Mouse (Mus musculus) MEL (cell line): Measurements from ENCODE around the gene Poc1a. TPM values are rescaled to one million over a fixed set of nuclear protein-coding genes. Genes with fewer than 3 reads are reported as not detected.

Experiments used
- DNase-seq: peaks from one replicate; pipeline ENCODE4 v3.0.0; 2011; ENCODE audit warnings: low read depth, low spot score
- H3K27ac ChIP-seq: 2 replicates; pipeline ENCODE4 v1.5.1; 2012; ENCODE audit warnings: low read depth, mild to moderate bottlenecking, control low read depth, low read length, moderate library complexity; ENCODE audit not compliant: control insufficient read depth
- H3K27me3 ChIP-seq, 2 experiments: fragments of 150-350 bp in 1 of 2; sonication (generic) in 1 of 2; 2 replicates each; pipeline ENCODE4 v1.6.1; 2012; ENCODE audit warnings: low read length in 2 of 2, mild to moderate bottlenecking in 2 of 2, improper control_type of control experiment in 1 of 2, moderate library complexity in 1 of 2; ENCODE audit not compliant: insufficient read depth in 2 of 2, control insufficient read depth in 1 of 2
- H3K36me3 ChIP-seq, 2 experiments: 2 replicates each; pipeline ENCODE4 v1.6.1; 2012 to 2014; ENCODE audit warnings: low read length in 2 of 2, improper control_type of control experiment in 1 of 2, inconsistent platforms in 1 of 2, mild to moderate bottlenecking in 1 of 2; ENCODE audit not compliant: insufficient read depth in 2 of 2, control insufficient read depth in 1 of 2
- H3K4me1 ChIP-seq, 2 experiments: fragments of 150-350 bp in 1 of 2; sonication (generic) in 1 of 2; 2 replicates each; pipeline ENCODE4 v1.6.1; 2012; ENCODE audit warnings: low read length in 2 of 2, improper control_type of control experiment in 1 of 2, mild to moderate bottlenecking in 1 of 2; ENCODE audit not compliant: insufficient read depth in 2 of 2, control insufficient read depth in 1 of 2
- H3K4me3 ChIP-seq, 2 experiments: fragments of 150-350 bp in 1 of 2; sonication (generic) in 1 of 2; 2 replicates each; pipeline ENCODE4 v1.5.1; 2012; ENCODE audit warnings: low read depth in 2 of 2, low read length in 2 of 2, mild to moderate bottlenecking in 2 of 2, moderate library complexity in 2 of 2, control low read depth in 1 of 2, improper control_type of control experiment in 1 of 2; ENCODE audit not compliant: control insufficient read depth in 1 of 2, insufficient read depth in 1 of 2
- H3K79me2 ChIP-seq: 2 replicates; pipeline ENCODE4 v1.6.1; 2012; ENCODE audit warnings: mild to moderate bottlenecking, low read length, moderate library complexity; ENCODE audit not compliant: control insufficient read depth, poor library complexity, insufficient read depth
- H3K9ac ChIP-seq: 2 replicates; pipeline ENCODE4 v1.6.1; 2012; ENCODE audit warnings: low read depth, mild to moderate bottlenecking, control low read depth, low read length, moderate library complexity; ENCODE audit not compliant: control insufficient read depth, poor library complexity, severe bottlenecking
- H3K9me3 ChIP-seq: fragments of 150-350 bp; sonication (generic); replicated peaks from 2 replicates; pipeline ENCODE4 v1.6.1; 2012; ENCODE audit warnings: mild to moderate bottlenecking, low read length, improper control_type of control experiment, moderate library complexity; ENCODE audit not compliant: insufficient read depth
- BHLHE40 ChIP-seq: IDR thresholded peaks from 2 replicates; pipeline ENCODE4 v1.6.1; 2012; ENCODE audit warnings: low read depth, mild to moderate bottlenecking, inconsistent platforms, low read length, improper control_type of control experiment, borderline replicate concordance
- CHD1 ChIP-seq: IDR thresholded peaks from 2 replicates; pipeline ENCODE4 v1.6.1; 2012; ENCODE audit warnings: low read depth, mild to moderate bottlenecking, inconsistent platforms, low read length, improper control_type of control experiment
- CHD2 ChIP-seq: IDR thresholded peaks from 2 replicates; pipeline ENCODE4 v1.6.1; 2011; ENCODE audit warnings: low read length, improper control_type of control experiment
- CTCF ChIP-seq, 3 experiments: IDR thresholded peaks in 2 of 3; conservative IDR thresholded peaks in 1 of 3; 2 replicates each; pipeline ENCODE4 v1.5.1; 2011 to 2012; ENCODE audit warnings: low read length in 3 of 3, low read depth in 2 of 3, mild to moderate bottlenecking in 2 of 3, improper control_type of control experiment in 1 of 3, inconsistent platforms in 1 of 3, mixed read lengths in 1 of 3, moderate library complexity in 1 of 3; ENCODE audit not compliant: control insufficient read depth in 1 of 3, insufficient read depth in 1 of 3, poor library complexity in 1 of 3, severe bottlenecking in 1 of 3
- EP300 ChIP-seq, 2 experiments: IDR thresholded peaks; 2 replicates each; pipeline ENCODE4 v1.6.1; 2011; ENCODE audit warnings: improper control_type of control experiment in 2 of 2, low read length in 2 of 2, low read depth in 1 of 2, mild to moderate bottlenecking in 1 of 2
- ETS1 ChIP-seq: IDR thresholded peaks from 2 replicates; pipeline ENCODE4 v1.6.1; 2012; ENCODE audit warnings: low read depth, mild to moderate bottlenecking, inconsistent platforms, low read length, improper control_type of control experiment, moderate library complexity
- GABPA ChIP-seq: IDR thresholded peaks from 2 replicates; pipeline ENCODE4 v1.6.1; 2012; ENCODE audit warnings: low read depth, mild to moderate bottlenecking, inconsistent platforms, low read length, improper control_type of control experiment, moderate library complexity
- GATA1 ChIP-seq: IDR thresholded peaks from 2 replicates; pipeline ENCODE4 v1.6.1; 2011; ENCODE audit warnings: low read depth, low read length, improper control_type of control experiment
- KAT2A ChIP-seq: conservative IDR thresholded peaks from 2 replicates; pipeline ENCODE4 v1.6.1; 2012; ENCODE audit warnings: low read depth, low read length, improper control_type of control experiment, inconsistent platforms
- MAFK ChIP-seq: IDR thresholded peaks from 2 replicates; pipeline ENCODE4 v1.6.1; 2011; ENCODE audit warnings: low read depth, mild to moderate bottlenecking, low read length, improper control_type of control experiment, borderline replicate concordance
- MAX ChIP-seq: IDR thresholded peaks from 2 replicates; pipeline ENCODE4 v1.6.1; 2011; ENCODE audit warnings: low read length, improper control_type of control experiment
- MAZ ChIP-seq: IDR thresholded peaks from 2 replicates; pipeline ENCODE4 v1.6.1; 2012; ENCODE audit warnings: low read depth, mild to moderate bottlenecking, inconsistent platforms, low read length, improper control_type of control experiment
- MEF2A ChIP-seq: IDR thresholded peaks from 2 replicates; pipeline ENCODE4 v1.6.1; 2014; ENCODE audit warnings: low read depth, mild to moderate bottlenecking, inconsistent platforms, low read length, improper control_type of control experiment; ENCODE audit not compliant: poor library complexity, insufficient replicate concordance, severe bottlenecking; ENCODE audit errors: extremely low read depth
- MYB ChIP-seq: IDR thresholded peaks from 2 replicates; pipeline ENCODE4 v1.6.1; 2011; ENCODE audit warnings: mild to moderate bottlenecking, low read depth, low read length, improper control_type of control experiment
- MYC ChIP-seq: IDR thresholded peaks from 2 replicates; pipeline ENCODE4 v1.6.1; 2011; ENCODE audit warnings: low read depth, mild to moderate bottlenecking, low read length, improper control_type of control experiment, moderate library complexity
- NELFE ChIP-seq: IDR thresholded peaks from 2 replicates; pipeline ENCODE4 v1.6.1; 2011; ENCODE audit warnings: low read depth, low read length, improper control_type of control experiment
- NRF1 ChIP-seq: IDR thresholded peaks from 2 replicates; pipeline ENCODE4 v1.6.1; 2014; ENCODE audit warnings: low read depth, mild to moderate bottlenecking, inconsistent platforms, low read length, improper control_type of control experiment, moderate library complexity; ENCODE audit not compliant: poor library complexity, insufficient read depth, severe bottlenecking
- POLR2AphosphoS2 ChIP-seq: IDR thresholded peaks from 2 replicates; pipeline ENCODE4 v1.6.1; 2011; ENCODE audit warnings: low read length, improper control_type of control experiment
- SIN3A ChIP-seq: IDR thresholded peaks from 2 replicates; pipeline ENCODE4 v1.6.1; 2012; ENCODE audit warnings: low read length, improper control_type of control experiment, inconsistent platforms
- SMC3 ChIP-seq: IDR thresholded peaks from 2 replicates; pipeline ENCODE4 v1.6.1; 2011; ENCODE audit warnings: low read depth, low read length, improper control_type of control experiment
- TCF12 ChIP-seq: IDR thresholded peaks from 2 replicates; pipeline ENCODE4 v1.6.1; 2014; ENCODE audit warnings: low read depth, mild to moderate bottlenecking, inconsistent platforms, low read length, improper control_type of control experiment, moderate library complexity
- UBTF ChIP-seq: IDR thresholded peaks from 2 replicates; pipeline ENCODE4 v1.6.1; 2012; ENCODE audit warnings: low read depth, mild to moderate bottlenecking, inconsistent platforms, low read length, improper control_type of control experiment, moderate library complexity, borderline replicate concordance; ENCODE audit not compliant: insufficient read depth
- USF1 ChIP-seq: IDR thresholded peaks from 2 replicates; pipeline ENCODE4 v1.6.1; 2014; ENCODE audit warnings: low read depth, mild to moderate bottlenecking, inconsistent platforms, low read length, improper control_type of control experiment, moderate library complexity
- ZKSCAN1 ChIP-seq: IDR thresholded peaks from 2 replicates; pipeline ENCODE4 v1.6.1; 2012; ENCODE audit warnings: low read depth, mild to moderate bottlenecking, inconsistent platforms, low read length, improper control_type of control experiment, moderate library complexity
- ZNF384 ChIP-seq: IDR thresholded peaks from 2 replicates; pipeline ENCODE4 v1.6.1; 2012; ENCODE audit warnings: low read depth, mild to moderate bottlenecking, inconsistent platforms, low read length, improper control_type of control experiment
- polyA plus RNA-seq, 2 experiments: library from polyadenylated mRNA; stranded (reverse) in 1 of 2; unstranded in 1 of 2; fragments of >175 nt in 1 of 2; fragments of >200 nt in 1 of 2; gene quantifications; 2 replicates each; pipeline versions ENCODE4 v1.2.1 to v1.2.4; 2012; ENCODE audit warnings: low replicate concordance in 2 of 2, low read depth in 1 of 2; ENCODE audit not compliant: insufficient read length in 2 of 2, insufficient read depth in 1 of 2, missing spikeins in 1 of 2
- total RNA-seq: library from RNA; depleted of rRNA; stranded (reverse); fragments of 300-350 nt; gene quantifications from 2 replicates; pipeline ENCODE4 v1.2.3, GENCODE M21; 2012

Gene Poc1a
- total and polyA plus RNA-seq, 3 experiments, result 33.8 to 41.3 TPM; not detected in 1

DNA sequence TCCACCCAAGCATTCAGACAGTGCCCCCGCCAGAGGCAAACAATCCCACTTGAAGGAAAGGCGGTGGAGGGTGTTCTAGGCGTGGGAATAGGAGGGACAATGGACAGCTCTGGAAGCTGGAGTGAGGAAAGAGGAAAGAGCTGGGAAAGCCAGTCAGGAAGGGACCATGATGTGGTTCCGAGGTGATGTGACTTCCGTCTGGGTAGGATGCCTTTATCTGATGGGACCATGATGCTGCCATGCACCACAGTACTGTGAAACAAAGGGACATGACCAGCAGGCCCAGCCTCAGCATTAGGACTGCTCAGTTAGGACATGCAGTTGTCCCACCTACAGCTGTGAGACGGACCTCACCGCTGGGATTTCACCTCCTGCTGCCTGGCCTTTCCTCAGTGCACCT, 49.6 kb upstream of the Poc1a start:
- no peak overlapping the region for H3K9ac ChIP-seq
- H3K79me2 ChIP-seq, result no peaks in the 10 kb centered on the region
- TF ChIP-seq GATA1 (no peak), CTCF (IDR thresholded peaks at IDR 0.05 in 2 of 3, conservative IDR thresholded peaks at IDR 0.05 in 1 of 3; ENCODE audit: control insufficient read depth in 1 of 3, insufficient read depth in 1 of 3, low read depth in 2 of 3, low read length in 3 of 3, poor library complexity in 1 of 3, severe bottlenecking in 1 of 3) (no peak), UBTF (no peak), NELFE (no peak), KAT2A (no peak), MEF2A (no peak), SMC3 (no peak), MYB (no peak), ZNF384 (no peak), ETS1 (no peak), USF1 (no peak), POLR2AphosphoS2 (no peak), CHD1 (no peak), BHLHE40 (no peak), SIN3A (no peak), MAX (no peak), NRF1 (no peak), ZKSCAN1 (no peak)
- TF ChIP-seq, all 39 proteins: peak for 0
- Histone ChIP-seq H3K4me3 (no peak overlapping the region), H3K27me3 (no peaks in the 10 kb centered on the region), H3K9me3 (no peaks in the 10 kb centered on the region), H3K4me1 (peaks cover 0 to 7% of the 10 kb centered on the region in 2 experiments; a peak in 1 of 4 replicates), H3K27ac (no peak overlapping the region), H3K36me3 (no peaks in the 10 kb centered on the region; a peak in 1 of 4 replicates)
- no peak for DNase-seq

DNA sequence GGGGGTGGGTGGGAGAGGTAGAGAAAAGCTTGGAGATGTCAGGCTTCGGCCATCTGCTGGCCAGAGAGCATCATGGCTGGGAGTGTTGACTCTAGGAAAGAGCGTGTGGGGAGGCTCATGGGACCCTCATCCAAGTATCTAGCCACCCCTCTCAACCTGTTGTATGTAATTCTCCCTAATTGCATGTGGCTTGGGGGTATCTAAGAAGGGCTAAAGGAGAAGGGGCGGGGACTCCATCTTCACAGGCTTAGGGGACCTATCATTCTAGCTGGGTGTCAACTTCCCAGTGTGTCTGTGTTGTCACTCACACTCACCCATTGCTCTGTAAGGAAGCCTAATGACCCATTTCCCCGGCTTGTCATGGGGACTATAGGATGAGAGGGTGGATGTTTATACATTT, 49.0 kb upstream of the Poc1a start:
- TF ChIP-seq MAZ (no peak), GABPA (no peak), MYB (no peak), MEF2A (no peak), EP300 (IDR thresholded peaks at IDR 0.05; ENCODE audit: low read depth in 1 of 2, low read length in 2 of 2) (no peak), CHD2 (no peak), TCF12 (no peak), ZKSCAN1 (no peak), CHD1 (no peak), CTCF (IDR thresholded peaks at IDR 0.05 in 2 of 3, conservative IDR thresholded peaks at IDR 0.05 in 1 of 3; ENCODE audit: control insufficient read depth in 1 of 3, insufficient read depth in 1 of 3, low read depth in 2 of 3, low read length in 3 of 3, poor library complexity in 1 of 3, severe bottlenecking in 1 of 3) (no peak), SIN3A (no peak), MYC (no peak), MAFK (no peak), KAT2A (no peak), GATA1 (no peak)
- no peaks in the 10 kb centered on the region; a peak in 1 of 4 replicates for H3K36me3 ChIP-seq
- H3K4me1 ChIP-seq, result peaks cover 0 to 7% of the 10 kb centered on the region in 2 experiments; a peak in 1 of 4 replicates
- DNase-seq, result no peak
- no peaks in the 10 kb centered on the region for H3K9me3 ChIP-seq
- no peaks in the 10 kb centered on the region for H3K79me2 ChIP-seq
- no peak overlapping the region for H3K27ac ChIP-seq
- no peak overlapping the region for H3K4me3 ChIP-seq
- no peaks in the 10 kb centered on the region for H3K27me3 ChIP-seq
- no peak overlapping the region for H3K9ac ChIP-seq
